Mouse (Mus musculus) layer of hippocampus, postnatal 10 days (tissue): ENCODE data around the gene Snrk. TPM values are rescaled to one million over a fixed set of nuclear protein-coding genes. Genes with fewer than 3 reads are reported as not detected.
A peak's percentile ranks its signal among the peaks of the same experiment; 100 is the strongest.

Experiments
- DNase-seq, 2 experiments: peaks; one replicate each; pipeline ENCODE4 v3.0.0; 2021; ENCODE audit warnings: low spot score in 2 of 2
- total RNA-seq, 2 experiments: library from RNA; stranded (reverse); gene quantifications; 2 replicates each; pipeline ENCODE4 v1.2.3; 2021

Snrk gene
- total RNA-seq, 2 experiments from 2014 or later = 128 to 130 TPM

DNA sequence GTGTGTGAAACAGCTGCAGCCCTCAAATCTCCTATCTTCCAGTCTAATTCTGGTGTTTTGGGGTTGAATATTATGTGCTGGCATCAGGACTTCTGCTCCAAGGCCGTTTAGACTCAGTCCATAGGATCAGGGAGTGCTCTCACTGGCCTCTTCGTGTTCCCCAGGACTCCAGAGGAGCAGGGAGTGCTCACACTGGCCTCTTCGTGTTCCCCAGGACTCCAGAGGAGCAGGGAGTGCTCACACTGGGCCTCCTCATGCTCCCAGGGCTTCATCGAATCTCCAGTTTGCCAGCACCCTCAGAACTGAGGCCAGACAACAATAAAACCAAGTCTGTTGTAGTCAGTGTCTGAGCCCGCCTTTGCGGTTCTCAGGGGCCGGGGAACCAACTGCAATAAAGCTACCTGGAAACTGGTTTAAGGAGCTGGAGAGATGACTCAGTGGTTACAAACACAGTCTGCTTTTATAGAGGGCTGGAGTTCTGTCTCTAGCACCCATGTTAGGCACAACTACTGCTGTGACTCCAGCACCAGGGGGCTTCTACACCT is 12.7 kb upstream of the Snrk start:
- no peak for DNase-seq

DNA sequence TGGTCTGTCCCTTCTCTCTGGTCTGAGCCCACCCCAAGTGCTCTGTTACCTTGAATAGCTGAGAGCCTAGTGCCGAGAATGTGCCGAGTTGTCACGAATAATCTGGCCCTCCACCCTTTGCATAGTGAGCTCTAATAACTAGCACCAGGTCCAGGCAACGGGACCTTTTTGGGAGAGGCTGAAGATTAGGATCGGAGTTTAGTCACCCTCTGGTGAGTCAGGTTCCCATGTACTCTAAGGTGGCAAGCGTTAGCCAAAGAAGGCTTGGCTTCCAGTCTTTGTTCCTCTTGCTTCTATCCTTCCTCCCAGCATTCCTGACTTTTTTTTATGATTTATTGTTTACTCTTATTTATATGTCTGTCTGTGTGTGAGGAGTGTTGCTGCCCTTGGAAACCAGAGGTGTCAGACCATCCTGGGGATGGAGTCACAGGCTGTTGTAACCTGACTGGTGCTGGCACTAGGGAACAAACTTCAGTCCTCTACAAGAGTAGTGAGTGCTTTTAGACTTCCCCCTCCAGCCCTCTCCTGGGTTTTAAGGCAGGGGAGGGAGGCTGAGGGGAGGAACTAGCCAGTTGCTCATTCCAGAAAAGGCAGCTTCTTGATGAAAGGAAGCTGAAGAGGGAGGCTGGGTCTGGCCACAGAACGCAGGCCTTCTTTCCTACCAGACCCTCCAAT is 9.2 kb upstream of the Snrk start:
- DNase-seq = no peak

DNA sequence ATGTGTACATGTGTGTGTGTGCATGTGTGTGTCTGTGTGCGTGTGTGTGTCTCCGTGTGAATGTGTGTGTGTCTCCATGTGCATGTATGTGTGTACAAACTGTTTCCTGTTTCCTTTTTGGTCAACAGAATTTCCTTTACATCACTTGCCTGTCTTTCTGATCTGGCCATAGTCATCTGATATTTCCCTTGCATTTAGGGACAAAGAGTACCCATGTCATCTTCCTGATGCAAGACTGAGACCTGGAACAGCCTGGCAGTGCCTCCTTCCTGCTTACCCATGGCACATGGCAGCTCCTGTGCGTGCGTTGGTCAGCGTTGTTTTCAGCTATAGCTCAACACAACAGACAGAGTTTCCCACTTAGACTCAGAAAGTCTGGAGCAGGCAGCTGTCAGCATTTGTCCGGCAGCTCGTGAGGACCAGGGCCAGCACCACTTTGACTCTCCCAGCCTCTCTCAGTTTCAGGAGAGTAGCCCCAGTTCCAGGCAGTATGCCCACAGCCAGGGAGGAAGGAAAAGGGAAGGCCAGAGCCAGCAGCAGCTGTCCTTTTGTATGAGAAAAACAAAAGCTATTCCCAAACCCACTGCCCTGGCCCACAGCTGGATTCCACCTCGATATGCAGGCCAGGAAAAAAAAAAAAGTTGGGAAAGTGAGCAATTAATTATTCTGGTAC is 7.4 kb upstream of the Snrk start:
- peak; percentile 42 to 56 for DNase-seq

DNA sequence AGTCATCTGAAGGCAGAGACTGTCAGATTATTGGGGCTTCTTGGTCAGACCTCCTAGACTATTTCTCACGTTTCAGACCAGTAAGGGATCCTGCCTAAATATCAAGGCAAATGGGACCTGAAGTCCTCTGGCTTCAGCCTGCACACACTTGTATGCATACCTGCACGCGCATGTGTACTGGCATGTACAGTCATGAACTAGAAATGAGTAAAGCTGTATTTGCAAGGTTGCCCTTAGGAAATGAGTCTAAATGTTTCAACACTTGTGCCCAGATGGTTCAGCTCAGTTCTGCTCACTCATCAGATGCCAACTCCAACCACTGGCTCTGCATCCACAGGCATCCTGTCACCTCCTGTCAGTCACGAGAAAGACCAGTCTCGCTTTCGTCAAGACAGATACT is 6.6 kb upstream of the Snrk start:
- no peak for DNase-seq

DNA sequence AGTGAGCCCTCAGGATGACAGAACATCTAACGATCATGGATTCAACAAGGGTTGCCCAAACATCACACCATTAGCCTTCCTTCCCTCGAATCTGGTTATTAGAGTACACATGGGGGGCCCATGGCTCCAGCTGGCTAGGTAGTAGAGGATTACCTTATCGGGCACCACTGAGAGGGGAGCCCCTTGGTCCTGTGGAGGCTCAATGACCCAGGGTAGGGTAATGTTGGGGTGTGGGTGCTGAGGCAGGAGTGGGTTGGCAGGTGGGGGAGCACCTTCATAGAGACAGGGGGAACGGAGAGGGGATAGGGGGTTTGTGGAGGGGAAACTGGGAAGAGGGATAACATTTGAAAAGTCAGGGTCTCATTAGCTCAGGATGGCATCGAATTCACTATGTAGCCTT is 6.1 kb upstream of the Snrk start:
- DNase-seq = no peak

DNA sequence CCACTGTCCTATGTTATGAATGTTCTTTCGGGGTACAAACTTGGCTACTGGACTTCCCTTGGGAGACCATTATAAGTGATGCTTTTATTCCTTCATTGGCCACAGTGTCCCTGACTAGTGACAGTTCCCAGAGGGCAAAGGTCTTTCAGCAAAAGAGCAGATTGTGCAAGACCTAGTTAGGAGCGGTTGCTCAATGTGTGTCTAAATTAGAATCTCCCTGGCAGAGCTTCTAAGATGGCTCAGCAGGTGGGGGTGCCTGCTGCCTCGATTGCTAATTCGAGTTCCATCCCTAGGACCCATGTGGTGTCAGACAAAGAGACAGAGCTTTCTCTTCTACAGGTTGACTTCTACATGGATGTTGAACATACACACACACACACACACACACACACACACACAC is 1.5 kb upstream of the Snrk start:
- DNase-seq = no peak

DNA sequence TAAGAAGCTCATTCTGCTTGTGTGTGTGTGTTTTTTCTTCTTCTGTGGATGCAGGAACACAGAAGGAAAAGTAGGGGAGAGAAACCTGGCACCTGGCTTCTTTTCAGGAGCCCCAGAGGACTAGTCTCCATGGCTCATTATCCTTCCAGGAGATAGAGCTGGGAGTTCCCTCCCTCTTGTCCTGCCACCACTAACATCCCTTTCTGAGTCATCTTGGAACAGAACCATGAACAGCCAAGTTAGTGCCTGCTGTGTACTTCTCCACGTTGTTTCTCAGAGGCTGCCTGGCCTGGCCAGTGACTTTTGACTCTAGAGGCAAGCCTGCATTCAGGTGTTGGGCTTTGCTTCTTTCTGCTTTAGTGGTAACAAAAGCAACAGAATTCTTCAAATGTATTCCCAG is 707 bp upstream of the Snrk start:
- no peak for DNase-seq

DNA sequence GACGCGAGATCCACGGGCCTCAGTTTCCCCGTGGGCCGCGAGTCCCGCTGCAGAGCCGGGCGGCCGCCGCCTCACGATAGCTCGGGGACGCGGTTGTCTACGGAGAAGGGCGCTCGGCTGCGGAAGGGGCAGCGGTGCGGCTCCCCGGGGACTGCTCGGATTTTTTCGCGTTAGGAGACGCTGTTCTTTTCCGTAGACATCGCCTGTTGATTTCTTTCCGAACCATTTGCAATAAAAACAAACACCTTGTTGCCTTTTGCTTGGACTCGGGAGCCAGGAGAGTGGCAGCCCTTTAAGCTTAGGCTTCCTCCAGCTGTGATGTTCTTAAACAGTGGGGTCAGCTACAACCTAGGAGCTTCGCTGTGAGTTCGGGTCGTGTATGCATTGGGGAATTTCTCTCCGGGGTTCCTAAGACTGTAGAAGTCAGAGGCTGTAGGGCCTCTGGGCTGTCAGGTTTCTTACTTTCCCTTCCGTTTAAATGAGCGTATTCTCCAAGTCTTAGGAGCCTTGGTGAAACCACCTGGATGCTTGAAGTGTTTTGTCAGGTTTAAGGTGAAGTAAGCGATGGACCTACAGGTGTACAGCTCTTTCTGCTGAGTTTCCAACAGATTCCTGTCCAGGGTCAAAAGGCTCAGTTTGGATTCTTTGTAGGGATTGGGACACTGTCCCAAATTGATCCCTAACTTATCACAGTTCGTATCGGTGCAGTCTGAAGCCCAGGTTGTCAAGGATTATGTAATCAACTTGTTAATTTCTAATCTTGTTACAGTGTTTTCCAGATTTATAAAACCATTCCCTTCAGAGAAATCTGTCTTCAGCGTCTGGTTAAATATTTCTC is 845 bp downstream of the Snrk start:
- peak; percentile 38 to 57 for DNase-seq

DNA sequence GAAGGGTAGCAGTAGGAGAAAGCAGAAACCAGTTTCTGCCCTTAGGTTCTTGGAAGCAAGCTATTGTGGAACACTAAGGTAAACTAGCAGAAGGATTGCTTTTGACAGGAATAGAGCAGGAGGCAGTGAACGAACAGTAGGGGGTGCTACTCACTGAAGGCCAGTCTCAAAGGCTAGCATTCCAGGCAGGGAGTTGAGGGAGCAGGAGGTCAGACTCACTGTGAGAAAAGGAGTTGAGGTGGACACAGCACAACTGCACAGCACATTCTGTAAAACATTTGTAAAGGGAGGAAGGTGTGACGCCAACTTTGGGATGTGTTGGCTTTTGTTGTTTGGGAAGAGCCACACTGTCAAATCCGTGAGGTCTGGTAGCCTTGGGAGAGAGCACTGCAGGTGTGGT is 3.0 kb downstream of the Snrk start:
- peak; percentile 36 to 49 for DNase-seq

DNA sequence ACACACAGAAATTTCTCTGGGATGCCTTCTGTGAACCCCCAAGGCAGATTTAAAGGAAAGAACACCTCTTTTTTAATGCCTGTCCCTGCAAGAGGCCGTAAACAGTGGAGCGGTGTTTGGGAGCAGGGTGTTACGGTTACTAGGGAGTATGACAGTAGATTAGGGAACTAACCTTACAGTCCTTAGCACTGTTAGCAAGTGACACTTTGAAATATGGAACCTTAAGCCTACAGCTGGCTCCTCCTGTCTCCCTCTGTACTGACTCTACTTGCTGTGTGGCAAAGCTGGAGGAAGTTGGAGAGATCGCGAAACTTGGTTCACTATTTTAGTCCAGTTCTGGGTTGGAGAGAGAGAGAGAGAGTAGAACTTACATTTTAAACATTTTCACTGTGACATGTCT is 5.0 kb downstream of the Snrk start:
- DNase-seq = no peak

DNA sequence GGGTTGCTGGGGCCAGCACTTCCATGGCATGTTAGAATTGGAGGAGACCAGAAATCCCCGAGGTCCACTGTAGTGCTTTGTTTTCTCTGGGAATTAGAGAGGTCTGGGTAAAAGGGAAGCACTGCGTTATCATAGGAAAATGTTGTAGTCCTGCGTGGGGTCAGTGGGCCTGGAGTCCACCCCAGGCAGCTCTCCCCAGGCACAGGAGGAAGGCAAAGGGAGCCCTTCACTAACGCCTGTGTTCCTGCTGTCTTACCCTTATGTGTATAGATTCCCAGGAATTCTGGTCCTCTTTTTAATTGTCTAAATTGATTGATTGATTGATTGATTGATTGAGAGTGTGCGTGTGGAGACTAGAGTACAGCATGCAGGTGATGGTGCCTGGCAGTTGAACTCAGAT is 6.1 kb downstream of the Snrk start:
- no peak for DNase-seq

DNA sequence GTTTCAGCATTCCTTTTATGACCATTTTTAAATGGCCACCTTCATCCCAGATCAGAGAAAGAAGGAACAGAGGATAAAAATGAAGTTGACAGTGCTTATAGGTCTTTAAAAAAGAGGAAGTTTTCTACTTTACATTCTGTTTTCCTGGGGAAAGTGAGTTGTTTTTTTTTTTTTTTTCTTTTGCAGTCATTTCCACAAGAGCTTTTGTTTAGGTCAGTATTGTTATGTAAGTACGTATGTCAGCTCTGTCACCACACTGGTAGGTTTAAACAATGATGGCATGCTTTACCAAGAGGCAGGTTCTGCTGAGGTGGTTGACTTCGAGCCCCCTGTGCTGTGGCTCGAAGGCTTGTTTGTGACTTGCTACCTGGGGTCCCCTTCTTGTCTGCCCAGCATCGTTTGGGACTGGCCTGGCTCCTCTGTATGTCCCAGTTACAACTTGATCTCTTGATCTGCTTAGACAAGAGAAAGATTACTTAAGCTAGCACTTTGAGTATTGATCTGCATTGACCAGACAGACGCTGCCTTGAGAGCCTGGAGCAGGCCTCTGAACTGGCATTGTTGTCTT is 8.7 kb downstream of the Snrk start:
- no peak for DNase-seq

DNA sequence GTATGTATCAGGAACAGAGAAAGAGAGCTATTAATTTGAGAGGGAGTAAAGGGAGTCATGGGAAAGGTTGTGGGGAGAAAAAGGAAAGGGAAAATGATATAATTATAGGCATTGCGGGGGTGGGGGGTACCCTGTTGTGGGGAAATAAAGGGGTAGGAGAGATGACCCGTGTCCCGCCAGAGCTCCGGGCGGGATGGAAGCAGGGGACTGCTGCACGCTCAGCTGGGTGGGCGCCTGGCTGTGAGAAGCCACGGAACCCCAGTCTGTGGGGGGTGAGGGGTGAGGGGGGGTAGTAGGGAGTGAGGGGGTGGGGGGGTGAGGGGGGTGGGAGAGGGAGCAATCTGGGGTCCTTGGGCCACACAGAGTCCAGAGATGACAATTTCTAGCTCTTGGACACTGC is 9.7 kb downstream of the Snrk start:
- DNase-seq = no peak

DNA sequence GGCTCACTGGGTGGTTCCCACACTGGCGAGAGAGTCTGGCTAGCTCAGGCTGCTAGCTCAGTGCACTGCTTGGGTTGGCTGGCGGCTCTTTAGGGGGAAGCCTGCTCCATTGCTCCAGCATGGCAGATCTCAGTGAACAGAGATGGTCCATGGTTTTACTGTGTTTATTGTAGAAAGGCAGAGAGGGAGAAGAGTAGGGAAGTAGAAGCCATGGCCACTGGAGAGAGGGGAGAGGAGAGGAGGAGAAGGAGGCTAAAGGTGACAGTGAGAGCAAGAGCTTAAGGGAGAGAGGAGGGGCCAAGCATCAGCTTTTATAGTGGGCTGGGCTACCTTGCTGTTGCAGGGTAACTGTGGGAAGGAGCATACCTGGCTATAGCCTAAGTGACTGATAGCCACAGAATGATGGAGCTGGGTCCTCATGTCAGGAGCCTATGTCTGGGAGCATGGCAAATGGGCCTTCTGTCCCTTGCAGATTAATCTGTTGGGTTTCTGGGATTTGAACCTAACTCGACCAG is 10.3 kb downstream of the Snrk start:
- DNase-seq = no peak

DNA sequence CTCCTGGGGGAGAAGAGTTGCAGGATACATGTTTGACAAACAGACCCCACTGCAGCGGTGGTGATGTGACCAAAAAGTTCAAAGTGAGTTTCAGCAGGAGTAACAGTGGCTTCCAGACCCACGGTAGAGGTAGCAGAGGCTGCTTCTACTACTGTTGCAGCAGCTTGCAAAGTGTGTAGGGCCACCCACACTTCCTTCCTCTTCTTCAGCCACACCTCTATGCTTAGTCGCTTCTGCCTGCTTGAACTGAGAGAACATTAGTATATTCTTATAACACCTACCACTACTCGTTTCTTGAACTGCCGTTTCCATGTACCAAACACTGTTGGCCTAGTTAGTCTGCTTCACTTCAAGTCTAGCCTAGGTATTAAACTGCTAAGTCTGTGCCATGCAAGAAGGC is 11.6 kb downstream of the Snrk start:
- no peak for DNase-seq

DNA sequence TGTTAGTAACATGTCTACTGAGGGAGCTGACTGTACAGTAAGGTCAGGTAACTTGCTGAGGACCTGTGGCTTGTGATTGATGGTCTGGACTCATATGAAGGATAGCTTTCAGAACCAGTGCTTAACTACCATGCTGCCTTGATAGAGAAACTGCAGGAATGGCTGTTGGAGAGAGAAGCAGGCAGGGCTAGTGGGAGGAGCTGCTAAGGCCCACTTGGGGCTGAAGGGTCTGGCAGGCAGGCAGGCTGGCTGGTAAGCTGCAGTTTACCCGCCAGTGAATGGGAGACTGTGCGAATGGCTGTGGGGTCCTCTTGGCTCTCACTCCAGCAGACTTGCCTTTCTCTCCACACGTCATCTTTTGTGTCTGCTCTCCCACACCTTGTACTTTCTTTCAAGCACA is 13.6 kb downstream of the Snrk start:
- no peak for DNase-seq

DNA sequence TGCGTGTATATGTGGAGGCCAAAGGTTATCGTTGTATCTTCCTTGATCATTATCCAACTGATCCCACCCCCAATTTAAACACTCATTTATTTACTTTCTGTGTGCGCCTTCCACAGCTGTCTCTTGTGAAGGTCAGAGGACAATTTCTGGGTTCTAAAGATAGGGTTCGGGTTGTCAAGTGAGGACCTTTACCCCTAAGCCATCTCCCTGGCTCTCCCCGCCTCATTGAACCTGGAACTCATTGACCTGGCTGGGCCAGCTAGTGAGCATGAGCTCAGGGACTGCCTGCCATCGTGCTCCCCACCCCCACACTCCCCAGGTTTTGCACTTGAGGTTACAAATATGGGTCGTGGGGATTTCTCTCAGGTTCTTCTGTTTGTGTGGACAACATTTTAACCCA is 15.1 kb downstream of the Snrk start:
- DNase-seq = no peak

DNA sequence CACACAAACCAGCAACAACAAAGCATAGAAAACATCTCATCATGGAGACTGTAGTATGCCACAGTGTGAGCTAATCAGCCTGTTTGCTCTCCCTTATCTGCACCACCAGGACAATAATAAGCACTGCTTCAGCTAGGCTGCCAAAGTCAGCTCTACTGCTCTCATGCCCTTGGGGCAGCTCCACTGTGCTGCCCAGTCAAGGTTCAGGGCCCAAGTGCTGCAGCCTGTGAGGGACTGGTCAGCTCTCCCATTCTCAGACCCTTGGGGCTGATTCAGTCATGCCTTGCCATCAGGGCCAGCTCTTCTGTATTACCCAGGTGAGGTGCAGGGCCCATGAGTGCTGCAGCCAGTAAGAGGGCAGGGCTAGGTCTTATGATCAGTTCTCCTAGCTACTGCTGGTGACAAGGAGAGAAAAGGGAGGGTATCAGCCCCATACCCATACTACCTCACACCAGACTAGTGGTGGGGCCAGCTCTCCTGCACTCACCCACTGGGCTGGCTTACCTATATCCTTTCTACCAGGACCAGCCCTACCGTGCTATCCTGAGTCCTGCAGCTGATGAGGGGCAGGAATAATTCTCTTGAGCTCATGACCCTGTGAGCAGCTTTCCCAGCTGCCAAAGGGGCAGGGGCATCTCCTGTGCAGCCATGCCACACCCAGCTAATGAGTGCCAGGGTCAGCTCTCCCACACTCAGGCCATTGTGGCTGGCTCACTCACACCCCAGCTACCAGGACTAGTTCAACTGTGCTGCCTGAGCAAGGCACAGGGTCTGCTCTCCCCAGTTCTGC is 18.2 kb downstream of the Snrk start:
- DNase-seq = no peak

DNA sequence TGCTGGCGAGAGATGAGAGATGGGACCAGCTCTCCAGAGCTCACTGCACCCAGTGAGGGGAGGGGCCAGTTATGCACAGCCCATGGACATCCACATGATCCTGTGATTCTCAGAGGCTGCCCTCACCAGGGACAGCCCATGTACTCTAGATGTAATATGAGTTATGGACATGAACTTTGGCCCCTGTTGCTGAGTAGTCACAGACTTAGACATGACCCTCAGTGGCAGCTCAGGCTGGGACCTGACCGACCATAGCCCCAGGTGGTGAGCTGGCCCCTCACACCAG is 18.8 kb downstream of the Snrk start:
- DNase-seq = no peak

DNA sequence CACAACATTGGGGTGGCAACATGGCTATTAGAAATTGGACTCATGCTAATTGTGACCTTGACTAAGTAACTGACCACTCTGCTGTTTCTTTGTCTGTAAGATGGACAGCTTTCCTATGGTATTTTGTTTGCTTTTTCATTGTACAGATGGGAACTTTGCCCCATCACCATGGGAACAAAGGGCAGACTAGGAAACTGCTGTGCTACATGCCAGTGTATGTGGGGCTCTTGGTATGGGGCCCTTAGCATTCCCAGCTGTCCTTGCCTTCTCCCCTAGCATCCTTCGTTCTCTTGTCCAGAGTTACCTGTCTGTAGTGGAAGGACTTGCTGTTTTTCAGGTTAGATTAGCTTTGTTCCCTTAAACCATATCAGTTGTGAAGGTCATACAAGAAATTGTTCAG is 20.9 kb downstream of the Snrk start:
- DNase-seq = no peak
